Mouse (Mus musculus) embryonic facial prominence, embryonic 10.5 days (tissue): ENCODE measurements around the gene Cuta. TPM values are rescaled to one million over a fixed set of nuclear protein-coding genes. Genes with fewer than 3 reads are reported as not detected.
A peak's percentile ranks its signal among the peaks of the same experiment; 100 is the strongest.

Source experiments
- DNase-seq: peaks from one replicate; pipeline ENCODE4 v3.0.0-alpha.2; 2017; ENCODE audit warnings: low spot score
- H3K27ac ChIP-seq: fragments of 300-500 bp; sonication (generic); replicated peaks from 2 replicates; pipeline ENCODE4 v1.5.1; 2016; ENCODE audit warnings: mild to moderate bottlenecking
- H3K27me3 ChIP-seq: fragments of 300-500 bp; sonication (generic); replicated peaks from 2 replicates; pipeline ENCODE4 v1.6.1; 2016; ENCODE audit warnings: low read depth, mild to moderate bottlenecking; ENCODE audit not compliant: poor library complexity, severe bottlenecking
- H3K36me3 ChIP-seq: fragments of 300-500 bp; sonication (generic); replicated peaks from 2 replicates; pipeline ENCODE4 v1.6.1; 2016; ENCODE audit warnings: mild to moderate bottlenecking, moderate library complexity
- H3K4me1 ChIP-seq: fragments of 300-500 bp; sonication (generic); 2 replicates; pipeline ENCODE4 v1.6.1; 2016
- H3K4me3 ChIP-seq: fragments of 300-500 bp; sonication (generic); 2 replicates; pipeline ENCODE4 v1.5.1; 2016; ENCODE audit warnings: mild to moderate bottlenecking, moderate library complexity
- H3K9me3 ChIP-seq: fragments of 300-500 bp; sonication (generic); 2 replicates; pipeline ENCODE4 v1.6.1; 2016; ENCODE audit warnings: mild to moderate bottlenecking
- WGBS: fragments of 180-500 bp; shearing (Covaris S2); methylation state at CpG from one replicate; pipeline ENCODE4 v1.1.7; 2016; 5-methylcytosine and 5-hydroxymethylcytosine counted together
- polyA plus RNA-seq: library from polyadenylated mRNA; unstranded; fragments of >200 nt; fragmentation: Nextera tagmentation; extraction: Ambion mirVana; gene quantifications from 2 replicates; pipeline ENCODE4 v1.2.1, GENCODE M21; 2016

Gene Cuta
- polyA plus RNA-seq, 1 experiment from 2014 or later: 182 TPM

GRCm38 (mm10) chr17:26951952-26952877, 12.8 kb upstream of the Cuta start:
- no peaks in the 10 kb centered on the region for H3K9me3 ChIP-seq
- H3K4me3 ChIP-seq: peak overlapping the region; percentile 77
- WGBS: 1% methylated on average over 23 of the region's 23 CpGs
- DNase-seq: peak; percentile 51
- H3K36me3 ChIP-seq: peaks cover 37% of the 10 kb centered on the region
- peaks cover 67% of the 10 kb centered on the region for H3K4me1 ChIP-seq
- peak overlapping the region; percentile 88 for H3K27ac ChIP-seq
- H3K27me3 ChIP-seq: peaks cover 24% of the 10 kb centered on the region

GRCm38 (mm10) chr17:26951406-26951805, 12.0 kb upstream of the Cuta start:
- peaks cover 75% of the 10 kb centered on the region for H3K4me1 ChIP-seq
- 0% methylated on average over 11 of the region's 11 CpGs for WGBS

GRCm38 (mm10) chr17:26950560-26951288, 11.4 kb upstream of the Cuta start:
- peaks cover 22% of the 10 kb centered on the region for H3K36me3 ChIP-seq
- WGBS: 36% methylated on average over 7 of the region's 7 CpGs
- peak overlapping the region; percentile 88 for H3K27ac ChIP-seq
- H3K27me3 ChIP-seq: peaks cover 33% of the 10 kb centered on the region
- H3K9me3 ChIP-seq: no peaks in the 10 kb centered on the region
- peaks cover 82% of the 10 kb centered on the region for H3K4me1 ChIP-seq
- DNase-seq: no peak
- H3K4me3 ChIP-seq: peak overlapping the region; percentile 77

More at GRCm38 (mm10) chr17:26951406-26951805, 12.0 kb upstream of the Cuta start:
- Histone ChIP-seq H3K4me3 (peak overlapping the region; percentile 77), H3K36me3 (peaks cover 29% of the 10 kb centered on the region), H3K9me3 (no peaks in the 10 kb centered on the region), H3K27me3 (peaks cover 28% of the 10 kb centered on the region), H3K27ac (peak overlapping the region; percentile 88)
- DNase-seq: peak; percentile 94

- Histone ChIP-seq H3K9me3 (no peaks in the 10 kb centered on the region), H3K27me3 (peaks cover 39% of the 10 kb centered on the region), H3K27ac (peak overlapping the region; percentile 88), H3K4me1 (peaks cover 89% of the 10 kb centered on the region), H3K36me3 (peaks cover 14% of the 10 kb centered on the region), H3K4me3 (peak overlapping the region; percentile 77; the same call in 1 of the 2 replicates)
- 45% methylated on average over 5 of the region's 5 CpGs for WGBS
- no peak for DNase-seq
Measured at GRCm38 (mm10) chr17:26949866-26950265, 10.5 kb upstream of the Cuta start.

- Histone ChIP-seq H3K36me3 (peaks cover 16% of the 10 kb centered on the region), H3K27ac (peak overlapping the region; percentile 88), H3K4me3 (peak overlapping the region; percentile 77), H3K4me1 (peaks cover 93% of the 10 kb centered on the region), H3K27me3 (peaks cover 45% of the 10 kb centered on the region), H3K9me3 (no peaks in the 10 kb centered on the region)
- DNase-seq: peak; percentile 56
- 9% methylated on average over 13 of the region's 14 CpGs for WGBS
Measured at GRCm38 (mm10) chr17:26949051-26949577, 9.7 kb upstream of the Cuta start.

GRCm38 (mm10) chr17:26948316-26949050, 9.1 kb upstream of the Cuta start:
- Histone ChIP-seq H3K27me3 (peaks cover 41% of the 10 kb centered on the region), H3K4me3 (peak overlapping the region; percentile 77), H3K36me3 (peaks cover 15% of the 10 kb centered on the region), H3K4me1 (peaks cover 86% of the 10 kb centered on the region), H3K27ac (peak overlapping the region; percentile 88), H3K9me3 (no peaks in the 10 kb centered on the region)
- DNase-seq: peak; percentile 68
- WGBS: under 1% methylated on average over 75 of the region's 87 CpGs

GRCm38 (mm10) chr17:26947231-26948100, 8.1 kb upstream of the Cuta start:
- Histone ChIP-seq H3K36me3 (peaks cover 7% of the 10 kb centered on the region), H3K4me1 (peaks cover 81% of the 10 kb centered on the region), H3K9me3 (no peaks in the 10 kb centered on the region), H3K27me3 (peaks cover 31% of the 10 kb centered on the region), H3K4me3 (peak overlapping the region; percentile 66), H3K27ac (peak overlapping the region; percentile 84)
- DNase-seq: no peak
- 45% methylated on average over 12 of the region's 12 CpGs for WGBS

- peaks cover 81% of the 10 kb centered on the region for H3K4me1 ChIP-seq
- peak overlapping the region; percentile 84 for H3K27ac ChIP-seq
- H3K9me3 ChIP-seq: no peaks in the 10 kb centered on the region
- H3K4me3 ChIP-seq: peak overlapping the region; percentile 66
- H3K27me3 ChIP-seq: peaks cover 27% of the 10 kb centered on the region
- under 1% methylated on average over 37 of the region's 37 CpGs for WGBS
- peak; percentile 77 for DNase-seq
- peaks cover 7% of the 10 kb centered on the region for H3K36me3 ChIP-seq
Measured at GRCm38 (mm10) chr17:26946567-26946966, 7.2 kb upstream of the Cuta start.

- WGBS: 26% methylated on average over 13 of the region's 13 CpGs
- peak overlapping the region; percentile 84 for H3K27ac ChIP-seq
- H3K4me3 ChIP-seq: peak overlapping the region; percentile 66
- H3K9me3 ChIP-seq: no peaks in the 10 kb centered on the region
- peaks cover 81% of the 10 kb centered on the region for H3K4me1 ChIP-seq
- DNase-seq: no peak
- H3K36me3 ChIP-seq: peaks cover 7% of the 10 kb centered on the region
- peaks cover 27% of the 10 kb centered on the region for H3K27me3 ChIP-seq
Measured at GRCm38 (mm10) chr17:26945824-26946495, 6.6 kb upstream of the Cuta start.

GRCm38 (mm10) chr17:26941841-26942570, 2.6 kb upstream of the Cuta start:
- peaks cover 13% of the 10 kb centered on the region for H3K36me3 ChIP-seq
- H3K27ac ChIP-seq: peak overlapping the region; percentile 96
- H3K4me1 ChIP-seq: peaks cover 77% of the 10 kb centered on the region
- peak overlapping the region; percentile 71 for H3K4me3 ChIP-seq
- 8% methylated on average over 4 of the region's 4 CpGs for WGBS
- DNase-seq: no peak
- H3K27me3 ChIP-seq: peaks cover 18% of the 10 kb centered on the region
- H3K9me3 ChIP-seq: no peaks in the 10 kb centered on the region
